Mouse (Mus musculus): Measurements from ENCODE around the gene Olfr618. TPM values are rescaled to one million over a fixed set of nuclear protein-coding genes. Genes with fewer than 3 reads are reported as not detected.

Olfr618 gene
- polyA plus RNA-seq, 1 experiment from 2014 or later = not detected

Small RNA genes lying within 50 kb of the gene (microRNA-seq; reads per million reads assigned to microRNA genes)
- gene Gm26506 = not detected

Other genes with a start within 250 kb of the Olfr618 start
- not detected in 2 replicates for gene Olfr600, start 240.4 kb upstream of the Olfr618 start, polyA plus RNA-seq (2016; fragmentation: Nextera tagmentation; extraction: Ambion mirVana)
- not detected in 2 replicates for gene Olfr601, start 227.4 kb upstream of the Olfr618 start, polyA plus RNA-seq (2016; fragmentation: Nextera tagmentation; extraction: Ambion mirVana)
- gene Olfr603, start 203.9 kb upstream of the Olfr618 start, polyA plus RNA-seq (2016; fragmentation: Nextera tagmentation; extraction: Ambion mirVana) = not detected in 2 replicates
- gene Usp17lc, start 175.0 kb upstream of the Olfr618 start, polyA plus RNA-seq (2016; fragmentation: Nextera tagmentation; extraction: Ambion mirVana) = not detected in 2 replicates
- not detected in 2 replicates for gene Olfr605, start 144.7 kb upstream of the Olfr618 start, polyA plus RNA-seq (2016; fragmentation: Nextera tagmentation; extraction: Ambion mirVana)
- gene Olfr606, start 141.1 kb upstream of the Olfr618 start, polyA plus RNA-seq (2016; fragmentation: Nextera tagmentation; extraction: Ambion mirVana) = not detected in 2 replicates
- gene Olfr607, start 126.0 kb upstream of the Olfr618 start, polyA plus RNA-seq (2016; fragmentation: Nextera tagmentation; extraction: Ambion mirVana) = not detected in 2 replicates
- not detected in 2 replicates for gene Olfr608, start 120.2 kb upstream of the Olfr618 start, polyA plus RNA-seq (2016; fragmentation: Nextera tagmentation; extraction: Ambion mirVana)
- not detected in 2 replicates for gene Olfr609, start 92.0 kb upstream of the Olfr618 start, polyA plus RNA-seq (2016; fragmentation: Nextera tagmentation; extraction: Ambion mirVana)
- not detected in 2 replicates for gene Olfr610, start 78.0 kb upstream of the Olfr618 start, polyA plus RNA-seq (2016; fragmentation: Nextera tagmentation; extraction: Ambion mirVana)
- gene Olfr611, start 69.3 kb upstream of the Olfr618 start, polyA plus RNA-seq (2016; fragmentation: Nextera tagmentation; extraction: Ambion mirVana) = not detected in 2 replicates
- not detected in 2 replicates for gene Olfr612, start 47.4 kb upstream of the Olfr618 start, polyA plus RNA-seq (2016; fragmentation: Nextera tagmentation; extraction: Ambion mirVana)
- not detected in 2 replicates for gene Olfr613, start 42.0 kb upstream of the Olfr618 start, polyA plus RNA-seq (2016; fragmentation: Nextera tagmentation; extraction: Ambion mirVana)
- gene Olfr615, start 34.0 kb upstream of the Olfr618 start, polyA plus RNA-seq (2016; fragmentation: Nextera tagmentation; extraction: Ambion mirVana) = not detected in 2 replicates
- not detected in 2 replicates for gene Olfr616, start 21.0 kb upstream of the Olfr618 start, polyA plus RNA-seq (2016; fragmentation: Nextera tagmentation; extraction: Ambion mirVana)
- gene Olfr617, start 17.0 kb upstream of the Olfr618 start, polyA plus RNA-seq (2016; fragmentation: Nextera tagmentation; extraction: Ambion mirVana) = 0.15 TPM in 1 of 2 replicates, not detected in the other
- not detected in 2 replicates for gene Olfr619, start 10.5 kb downstream of the Olfr618 start, polyA plus RNA-seq (2016; fragmentation: Nextera tagmentation; extraction: Ambion mirVana)
- gene Olfr620, start 22.4 kb downstream of the Olfr618 start, polyA plus RNA-seq (2016; fragmentation: Nextera tagmentation; extraction: Ambion mirVana) = not detected in 2 replicates
- not detected in 2 replicates for gene Olfr622, start 52.6 kb downstream of the Olfr618 start, polyA plus RNA-seq (2016; fragmentation: Nextera tagmentation; extraction: Ambion mirVana)
- gene Olfr623, start 73.6 kb downstream of the Olfr618 start, polyA plus RNA-seq (2016; fragmentation: Nextera tagmentation; extraction: Ambion mirVana) = not detected in 2 replicates
- gene Olfr624, start 81.1 kb downstream of the Olfr618 start, polyA plus RNA-seq (2016; fragmentation: Nextera tagmentation; extraction: Ambion mirVana) = 0.04 and 0.10 TPM in 2 replicates
- not detected in 2 replicates for gene Olfr625-ps1, start 92.6 kb downstream of the Olfr618 start, polyA plus RNA-seq (2016; fragmentation: Nextera tagmentation; extraction: Ambion mirVana)
- not detected in 2 replicates for gene Olfr243, start 124.6 kb downstream of the Olfr618 start, polyA plus RNA-seq (2016; fragmentation: Nextera tagmentation; extraction: Ambion mirVana)
- not detected in 2 replicates for gene Olfr628, start 140.3 kb downstream of the Olfr618 start, polyA plus RNA-seq (2016; fragmentation: Nextera tagmentation; extraction: Ambion mirVana)
- gene Olfr629, start 154.8 kb downstream of the Olfr618 start, polyA plus RNA-seq (2016; fragmentation: Nextera tagmentation; extraction: Ambion mirVana) = not detected in 2 replicates
- gene Olfr630, start 167.2 kb downstream of the Olfr618 start, polyA plus RNA-seq (2016; fragmentation: Nextera tagmentation; extraction: Ambion mirVana) = not detected in 2 replicates
- not detected in 2 replicates for gene Olfr69, start 181.5 kb downstream of the Olfr618 start, polyA plus RNA-seq (2016; fragmentation: Nextera tagmentation; extraction: Ambion mirVana)
- gene Olfr68, start 189.6 kb downstream of the Olfr618 start, polyA plus RNA-seq (2016; fragmentation: Nextera tagmentation; extraction: Ambion mirVana) = not detected in 2 replicates
- gene Olfr67, start 201.7 kb downstream of the Olfr618 start, polyA plus RNA-seq (2016; fragmentation: Nextera tagmentation; extraction: Ambion mirVana) = not detected in 2 replicates
- gene Hbb-bt, start 223.9 kb downstream of the Olfr618 start, polyA plus RNA-seq (2016; fragmentation: Nextera tagmentation; extraction: Ambion mirVana) = 883 and 936 TPM in 2 replicates
- 706 and 771 TPM in 2 replicates for gene Hbb-bs, start 238.0 kb downstream of the Olfr618 start, polyA plus RNA-seq (2016; fragmentation: Nextera tagmentation; extraction: Ambion mirVana)